In genomic region chr9:30907677-30908295, GRCm38 (mm10) we compare ENCODE assay signal across 23 mouse cellular contexts. TPM values are rescaled to one million over a fixed set of nuclear protein-coding genes. Genes with fewer than 3 reads are reported as not detected.
DNase-seq lines count a peak whose midpoint lies in the region; ATAC-seq and TF ChIP-seq lines count a peak whose summit lies in the region.
"Had no signal": no experiment of that assay in that cellular context is flagged by ENCODE, and none has a peak within 500 bp of the region (broad histone marks: within the 10 kb centered on the region; RNA-seq: fewer than 3 reads in every experiment).

No protein-coding gene starts in this region.

- no peak overlapping the region for H3K27ac ChIP-seq in limb, embryonic 14.5 days (replicated peaks; ENCODE audit: low read depth, low read length)
- no peak overlapping the region for H3K27ac ChIP-seq in limb, embryonic 10.5 days
- H3K27ac ChIP-seq in midbrain, embryonic 11.5 days (ENCODE audit: low read depth, low read length) = no peak overlapping the region
- H3K27ac ChIP-seq in midbrain, embryonic 16.5 days (ENCODE audit: low read length) = no peak overlapping the region
- H3K27ac ChIP-seq: embryonic facial prominence, embryonic 13.5 days; forebrain, embryonic 15.5 days; heart, embryonic 13.5 days; hindbrain, embryonic 12.5 days; kidney, embryonic 15.5 days; layer of hippocampus, adult 2 months; limb, embryonic 12.5 days; liver, embryonic 14.5 days; midbrain, embryonic 10.5 days; neural tube, embryonic 15.5 days; stomach, embryonic 15.5 days had no signal

- no peaks in the 10 kb centered on the region for H3K27me3 ChIP-seq in limb, embryonic 14.5 days (ENCODE audit: control insufficient read depth, insufficient read depth, low read length)
- H3K27me3 ChIP-seq in limb, embryonic 10.5 days (ENCODE audit: low read depth, poor library complexity, severe bottlenecking) = no peaks in the 10 kb centered on the region
- no peaks in the 10 kb centered on the region for H3K27me3 ChIP-seq in midbrain, embryonic 11.5 days (ENCODE audit: control insufficient read depth, insufficient read depth, low read length)
- no peaks in the 10 kb centered on the region for H3K27me3 ChIP-seq in midbrain, embryonic 16.5 days (ENCODE audit: control insufficient read depth, insufficient read depth, low read depth, low read length)
- H3K27me3 ChIP-seq: embryonic facial prominence, embryonic 13.5 days; forebrain, embryonic 15.5 days; heart, embryonic 13.5 days; hindbrain, embryonic 12.5 days; kidney, embryonic 15.5 days; limb, embryonic 12.5 days; neural tube, embryonic 15.5 days; stomach, embryonic 15.5 days had no signal

- TF ChIP-seq POLR2A in limb, embryonic 14.5 days (IDR thresholded peaks at IDR 0.05; ENCODE audit: borderline replicate concordance, extremely low read depth, insufficient read depth, insufficient read length) = no peak

- H3K4me2 ChIP-seq in limb, embryonic 14.5 days (replicated peaks; ENCODE audit: low read depth, low read length, severe bottlenecking) = no peak overlapping the region
- no peak overlapping the region for H3K4me2 ChIP-seq in midbrain, embryonic 11.5 days
- no peak overlapping the region for H3K4me2 ChIP-seq in midbrain, embryonic 16.5 days (ENCODE audit: low read length)
- H3K4me2 ChIP-seq: embryonic facial prominence, embryonic 13.5 days; forebrain, embryonic 15.5 days; heart, embryonic 13.5 days; hindbrain, embryonic 12.5 days; kidney, embryonic 15.5 days; limb, embryonic 12.5 days; neural tube, embryonic 15.5 days; stomach, embryonic 15.5 days had no signal

- H3K4me3 ChIP-seq in limb, embryonic 14.5 days (replicated peaks; ENCODE audit: low read length) = no peak overlapping the region
- no peak overlapping the region for H3K4me3 ChIP-seq in limb, embryonic 10.5 days
- H3K4me3 ChIP-seq in midbrain, embryonic 11.5 days (ENCODE audit: low read depth, low read length) = no peak overlapping the region
- no peak overlapping the region for H3K4me3 ChIP-seq in midbrain, embryonic 16.5 days (ENCODE audit: low read depth, low read length)
- H3K4me3 ChIP-seq: embryonic facial prominence, embryonic 13.5 days; forebrain, embryonic 15.5 days; heart, embryonic 13.5 days; hindbrain, embryonic 12.5 days; kidney, embryonic 15.5 days; layer of hippocampus, adult 2 months; limb, embryonic 12.5 days; midbrain, embryonic 10.5 days; neural tube, embryonic 15.5 days; stomach, embryonic 15.5 days had no signal

- DNase-seq in adrenal gland, postnatal 36 days = peak; percentile 34 to 42
- no peak for DNase-seq in adrenal gland, postnatal 10 days
- peak; percentile 47 for DNase-seq in limb, embryonic 14.5 days (ENCODE audit: low spot score)
- DNase-seq in limb, embryonic 10.5 days (ENCODE audit: low spot score) = no peak
- peak; percentile 19 for DNase-seq in midbrain, embryonic 11.5 days (ENCODE audit: low spot score, missing footprints)
- DNase-seq in yolk sac, embryonic 10.5 days (ENCODE audit: low spot score) = peak; percentile 56
- DNase-seq in left cerebral cortex, adult 9 months (ENCODE audit: low spot score in 2 of 2) = no peak
- DNase-seq: cerebellum, adult 18-20 months; cerebellum, postnatal 14 days; kidney, adult 11 months; thymus, postnatal 25 days had no signal

- H3K9ac ChIP-seq in limb, embryonic 14.5 days (ENCODE audit: low read depth, low read length, severe bottlenecking) = no peak overlapping the region
- H3K9ac ChIP-seq in midbrain, embryonic 11.5 days (ENCODE audit: low read length) = no peak overlapping the region
- H3K9ac ChIP-seq in midbrain, embryonic 16.5 days (ENCODE audit: low read depth, low read length) = no peak overlapping the region
- H3K9ac ChIP-seq: embryonic facial prominence, embryonic 13.5 days; forebrain, embryonic 15.5 days; heart, embryonic 13.5 days; hindbrain, embryonic 12.5 days; kidney, embryonic 15.5 days; limb, embryonic 12.5 days; liver, embryonic 14.5 days; neural tube, embryonic 15.5 days; stomach, embryonic 15.5 days had no signal

- ATAC-seq in limb, embryonic 14.5 days (ENCODE audit: low FRiP score, low read depth) = no peak
- ATAC-seq in midbrain, embryonic 11.5 days (ENCODE audit: low FRiP score) = no peak
- no peak for ATAC-seq in midbrain, embryonic 16.5 days
- ATAC-seq: forebrain, embryonic 15.5 days had no signal

- 47% methylated on average over 5 of the region's 5 CpGs for WGBS in limb, embryonic 14.5 days
- 69% methylated on average over 5 of the region's 5 CpGs for WGBS in limb, embryonic 10.5 days
- 64% methylated on average over 5 of the region's 5 CpGs for WGBS in midbrain, embryonic 11.5 days
- WGBS in midbrain, embryonic 16.5 days = 49% methylated on average over 5 of the region's 5 CpGs

- no peaks in the 10 kb centered on the region for H3K9me3 ChIP-seq in limb, embryonic 14.5 days (ENCODE audit: control insufficient read depth, low read length)
- no peaks in the 10 kb centered on the region for H3K9me3 ChIP-seq in limb, embryonic 10.5 days (replicated peaks)
- no peaks in the 10 kb centered on the region for H3K9me3 ChIP-seq in midbrain, embryonic 11.5 days (ENCODE audit: control insufficient read depth, low read length)
- H3K9me3 ChIP-seq in midbrain, embryonic 16.5 days (replicated peaks; ENCODE audit: control insufficient read depth, low read length, poor library complexity, severe bottlenecking) = no peaks in the 10 kb centered on the region
- H3K9me3 ChIP-seq: embryonic facial prominence, embryonic 13.5 days; forebrain, embryonic 15.5 days; heart, embryonic 13.5 days; hindbrain, embryonic 12.5 days; kidney, embryonic 15.5 days; limb, embryonic 12.5 days; midbrain, embryonic 10.5 days; neural tube, embryonic 15.5 days; stomach, embryonic 15.5 days had no signal

- peaks cover 60% of the 10 kb centered on the region for H3K36me3 ChIP-seq in limb, embryonic 14.5 days (ENCODE audit: control insufficient read depth, insufficient read depth, low read length)
- H3K36me3 ChIP-seq in limb, embryonic 10.5 days = peaks cover 30% of the 10 kb centered on the region
- no peaks in the 10 kb centered on the region for H3K36me3 ChIP-seq in midbrain, embryonic 11.5 days (ENCODE audit: control insufficient read depth, insufficient read depth, low read length)
- no peaks in the 10 kb centered on the region; the same call in 1 of the 2 replicates for H3K36me3 ChIP-seq in midbrain, embryonic 16.5 days (ENCODE audit: control insufficient read depth, insufficient read depth, low read length)
- H3K36me3 ChIP-seq: forebrain, embryonic 15.5 days; hindbrain, embryonic 12.5 days; midbrain, embryonic 10.5 days; neural tube, embryonic 15.5 days; stomach, embryonic 15.5 days had no signal

- no peaks in the 10 kb centered on the region; the same call in 1 of the 2 replicates for H3K4me1 ChIP-seq in limb, embryonic 14.5 days (ENCODE audit: control insufficient read depth, insufficient read depth, low read length)
- no peaks in the 10 kb centered on the region for H3K4me1 ChIP-seq in limb, embryonic 10.5 days
- H3K4me1 ChIP-seq in midbrain, embryonic 11.5 days (ENCODE audit: control insufficient read depth, insufficient read depth, low read length) = no peaks in the 10 kb centered on the region
- no peaks in the 10 kb centered on the region for H3K4me1 ChIP-seq in midbrain, embryonic 16.5 days (ENCODE audit: control insufficient read depth, insufficient read depth, low read length)
- H3K4me1 ChIP-seq: forebrain, embryonic 15.5 days; heart, embryonic 13.5 days; hindbrain, embryonic 12.5 days; limb, embryonic 12.5 days; midbrain, embryonic 10.5 days; neural tube, embryonic 15.5 days; stomach, embryonic 15.5 days had no signal

RNA-seq across cellular contexts. Expression of gene Adamts15, which starts 14.5 kb away (rescaled TPM):
- 1 to 10 TPM; 4.3 to 8.8 TPM for total RNA-seq in adrenal gland, postnatal 36 days (2021)
- total RNA-seq in adrenal gland, postnatal 10 days (2021) = 1 to 10 TPM; 6.4 to 7.0 TPM
- polyA plus RNA-seq in limb, embryonic 14.5 days (2012; rRNA removed) = 33.2 and 39.5 TPM in 2 replicates
- 29.0 and 39.9 TPM in 2 replicates for polyA plus RNA-seq in limb, embryonic 14.5 days (2014; fragmentation: Nextera tagmentation; extraction: Ambion mirVana)
- 4.0 and 8.5 TPM in 2 replicates for polyA plus RNA-seq in limb, embryonic 10.5 days (2016; fragmentation: Nextera tagmentation; extraction: Ambion mirVana)
- 2.8 and 3.2 TPM in 2 replicates for polyA plus RNA-seq in midbrain, embryonic 11.5 days (2014; fragmentation: Nextera tagmentation; extraction: Ambion mirVana)
- polyA plus RNA-seq in midbrain, embryonic 16.5 days (2015; fragmentation: Nextera tagmentation; extraction: Ambion mirVana) = 7.4 and 9.0 TPM in 2 replicates

RNA-seq across cellular contexts. Expression of gene Adamts8, which starts 34.6 kb away (rescaled TPM):
- total RNA-seq in adrenal gland, postnatal 36 days (2021) = under 1 TPM; 0.07 to 0.49 TPM
- 1 to 10 TPM in 1 of 2 experiments, under 1 TPM in 1; 0.96 to 1.2 TPM for total RNA-seq in adrenal gland, postnatal 10 days (2021)
- polyA plus RNA-seq in limb, embryonic 14.5 days (2012; rRNA removed) = 4.2 and 4.4 TPM in 2 replicates
- 4.4 and 5.0 TPM in 2 replicates for polyA plus RNA-seq in limb, embryonic 14.5 days (2014; fragmentation: Nextera tagmentation; extraction: Ambion mirVana)
- 0.06 and 0.29 TPM in 2 replicates for polyA plus RNA-seq in limb, embryonic 10.5 days (2016; fragmentation: Nextera tagmentation; extraction: Ambion mirVana)
- 0.33 and 0.57 TPM in 2 replicates for polyA plus RNA-seq in midbrain, embryonic 11.5 days (2014; fragmentation: Nextera tagmentation; extraction: Ambion mirVana)
- polyA plus RNA-seq in midbrain, embryonic 16.5 days (2015; fragmentation: Nextera tagmentation; extraction: Ambion mirVana) = 1.1 and 2.2 TPM in 2 replicates

Comparison
In these comparisons a context has a peak if more than half of its experiments do, and no peak if none do; other contexts are left out.
1. DNase-seq: peak in adrenal gland, postnatal 36 days (2 of 2), limb, embryonic 14.5 days (single experiment), midbrain, embryonic 11.5 days (single experiment) and yolk sac, embryonic 10.5 days (single experiment); none in adrenal gland, postnatal 10 days (single experiment), limb, embryonic 10.5 days (single experiment) and left cerebral cortex, adult 9 months (0 of 2).